Mouse (Mus musculus) thymus, postnatal 10 days (tissue): ENCODE data around the gene Gabrd.
A peak's percentile ranks its signal among the peaks of the same experiment; 100 is the strongest.

Source experiments
- DNase-seq, 2 experiments: peaks; one replicate each; pipeline ENCODE4 v3.0.0; 2021; ENCODE audit warnings: low spot score in 2 of 2

Gabrd gene

GRCm38 (mm10) chr4:155382752-155383151, 15.2 kb downstream of the Gabrd start:
- no peak for DNase-seq

DNA sequence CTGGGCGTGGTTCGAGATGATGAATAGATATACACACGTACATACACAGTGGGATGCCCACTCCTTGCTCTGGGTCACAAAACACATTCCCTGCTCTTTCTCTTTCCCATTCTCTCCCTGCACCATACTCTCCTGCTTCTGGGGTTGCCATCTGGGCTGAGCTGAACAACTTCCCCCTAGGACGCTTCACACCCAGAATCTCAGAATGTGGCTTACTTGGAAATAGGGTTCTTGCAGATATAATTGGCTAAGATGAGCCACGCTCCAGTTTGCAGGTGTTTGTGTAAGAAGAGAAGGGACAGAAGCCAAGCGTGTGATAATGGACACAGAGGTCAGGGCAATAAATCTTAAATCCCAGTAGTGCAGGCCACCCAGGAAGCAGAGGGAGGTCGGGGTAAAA, 15.9 kb downstream of the Gabrd start:
- no peak for DNase-seq

DNA sequence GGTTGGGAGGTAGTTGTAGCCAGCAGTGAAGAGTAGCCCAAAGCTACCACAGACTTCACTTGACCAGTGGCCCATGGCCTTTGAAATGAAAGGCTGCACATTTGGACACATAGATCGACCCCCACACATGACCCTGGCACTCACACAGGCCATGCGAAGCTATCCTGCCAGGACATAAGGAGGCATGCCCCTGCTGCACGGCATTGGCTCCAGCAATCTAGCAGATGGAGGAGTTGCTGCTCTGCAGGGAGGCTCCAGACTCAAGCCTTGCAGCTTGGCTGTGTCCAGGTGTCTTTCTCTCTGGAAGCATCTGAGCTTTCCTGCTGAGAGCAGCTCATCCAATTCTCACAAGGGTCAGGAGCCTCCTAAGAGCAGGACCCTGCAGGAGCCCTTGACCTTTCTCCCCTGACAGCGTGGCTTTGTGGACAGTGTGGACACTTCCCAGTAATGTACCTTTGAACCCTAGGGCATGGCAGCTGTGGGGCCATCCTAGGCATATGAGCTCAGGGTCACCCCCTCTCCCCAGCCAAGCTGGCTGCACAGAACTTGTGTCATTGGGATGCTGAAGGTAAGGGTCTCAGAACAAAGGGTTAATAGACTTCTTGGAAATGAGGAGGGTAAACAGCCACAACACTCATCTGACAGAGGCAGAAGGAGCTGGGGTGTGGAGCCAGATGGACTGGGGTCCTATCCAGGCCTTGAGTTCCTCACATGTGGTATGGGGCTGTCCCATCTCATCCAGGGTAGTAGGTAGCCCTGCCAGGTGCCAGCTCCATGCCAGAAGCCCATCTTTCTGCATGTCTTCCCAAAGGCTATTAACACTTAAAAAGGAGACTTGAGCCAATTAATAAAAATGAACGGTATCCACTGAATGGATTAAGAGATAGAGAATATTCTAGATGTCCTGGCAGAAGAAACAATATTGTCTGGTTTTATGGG, 25.8 kb downstream of the Gabrd start:
- DNase-seq, result no peak

- no peak for DNase-seq
Observed at GRCm38 (mm10) chr4:155370737-155371715, 26.9 kb downstream of the Gabrd start.

- DNase-seq, result peak; percentile 67 to 87
Observed at GRCm38 (mm10) chr4:155368684-155369083, 29.2 kb downstream of the Gabrd start.

DNA sequence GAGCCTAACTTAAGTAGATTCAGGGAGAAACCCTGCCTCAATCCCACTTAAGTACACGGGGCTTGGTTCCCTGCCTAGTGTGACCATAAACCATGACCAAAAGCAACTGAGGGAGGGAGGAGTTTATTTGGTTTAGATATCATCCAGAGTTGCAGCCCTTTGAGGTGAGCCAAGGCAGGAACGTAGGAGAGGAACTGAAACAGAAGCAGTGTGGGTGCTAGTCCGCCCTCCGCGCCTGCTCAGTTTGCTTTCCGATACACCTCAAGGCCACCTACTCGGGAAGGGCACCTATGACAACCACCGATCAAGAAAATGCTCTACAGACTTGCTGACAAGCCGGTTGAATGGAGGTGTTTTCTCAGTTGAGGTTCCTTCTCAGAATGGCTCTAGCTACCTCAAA, 30.2 kb downstream of the Gabrd start:
- DNase-seq, result no peak

DNA sequence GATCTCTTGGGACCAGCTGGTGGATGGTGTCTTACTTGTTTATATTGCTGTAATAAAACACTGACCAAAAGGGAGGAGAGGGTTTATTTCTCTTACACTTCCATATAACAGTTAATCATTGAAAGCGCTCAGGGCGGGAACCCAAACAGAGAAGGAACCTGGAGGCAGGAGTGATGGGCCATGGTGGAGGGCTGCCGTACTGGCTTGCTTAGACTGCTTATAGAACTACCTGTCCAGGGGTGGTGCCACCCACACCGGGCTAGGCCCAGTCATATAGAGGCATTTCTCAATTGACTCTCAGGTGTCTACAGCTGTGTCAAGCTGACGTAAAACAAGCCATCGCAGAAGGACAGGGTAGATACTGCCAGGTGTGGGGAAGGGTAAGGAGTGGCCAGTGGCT, 31.1 kb downstream of the Gabrd start:
- no peak for DNase-seq

DNA sequence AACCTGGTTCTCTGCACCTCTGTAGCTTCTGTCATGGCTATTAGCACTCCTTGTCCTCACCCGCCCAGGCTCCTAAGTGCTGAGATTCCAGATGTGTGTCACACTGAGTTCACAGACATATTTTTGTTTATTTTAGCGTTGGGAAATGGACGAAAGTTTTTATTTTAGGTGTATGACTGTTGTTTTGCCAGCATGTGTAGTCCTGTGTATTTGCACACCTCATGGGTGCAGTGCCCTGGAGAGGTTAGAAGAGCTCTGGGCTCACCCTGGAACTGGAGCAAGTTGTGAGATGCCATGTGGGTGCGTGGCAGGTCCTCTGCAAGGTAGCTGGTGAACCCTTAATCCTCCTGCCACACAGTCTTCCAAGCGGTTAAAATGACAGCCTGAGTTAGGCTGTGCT, 35.5 kb downstream of the Gabrd start:
- no peak for DNase-seq

DNA sequence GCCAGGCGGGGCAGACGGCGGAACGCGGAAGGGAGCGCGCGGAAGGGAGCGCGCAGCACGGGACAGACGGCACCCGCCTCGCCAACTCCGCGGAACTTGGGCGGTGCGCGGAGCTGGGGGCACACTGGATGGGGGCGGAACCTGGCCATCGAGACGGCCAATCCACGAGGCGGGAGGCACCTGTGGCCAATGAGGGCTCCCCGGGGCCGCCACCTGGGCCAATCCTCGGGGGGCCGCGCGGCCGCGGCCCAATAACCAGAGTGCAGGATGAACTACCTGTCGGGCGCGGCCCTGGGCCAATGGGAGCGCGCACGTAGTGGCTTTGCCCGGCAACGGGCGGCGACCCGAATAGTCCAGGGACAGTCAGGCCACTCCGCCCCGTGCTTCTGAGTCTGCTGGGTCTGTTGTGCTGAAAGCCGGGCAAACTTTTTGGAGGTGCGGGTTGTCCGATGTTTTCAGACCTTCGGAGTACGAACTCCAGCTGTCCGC, 36.6 kb downstream of the Gabrd start, which contains the start of gene Prkcz:
TSS of gene Prkcz (minus strand) at position 59 of the 489 bp plus-strand sequence.
- DNase-seq, result peak; percentile 86 to 88

DNA sequence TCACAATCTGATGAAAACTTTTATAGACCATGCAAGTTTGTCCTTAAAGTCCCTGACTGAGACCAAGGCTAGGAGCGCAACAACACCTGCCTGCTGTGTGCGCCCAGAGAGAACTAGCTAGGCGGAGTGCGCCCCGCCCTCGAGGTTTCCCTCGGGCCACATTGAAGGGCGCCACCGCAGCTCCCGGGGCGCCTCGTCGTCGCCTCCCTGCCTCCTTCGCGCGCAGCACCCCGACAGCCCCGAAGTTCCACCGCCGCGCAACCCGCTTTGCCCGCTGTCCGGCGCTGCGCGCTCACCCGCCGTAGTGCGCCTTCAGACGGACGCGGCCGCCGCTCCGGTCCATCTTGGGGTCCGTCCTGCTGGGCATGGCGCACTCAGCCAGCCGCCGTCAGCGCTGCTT, 37.1 kb downstream of the Gabrd start:
- peak; percentile 49 to 53 for DNase-seq

DNA sequence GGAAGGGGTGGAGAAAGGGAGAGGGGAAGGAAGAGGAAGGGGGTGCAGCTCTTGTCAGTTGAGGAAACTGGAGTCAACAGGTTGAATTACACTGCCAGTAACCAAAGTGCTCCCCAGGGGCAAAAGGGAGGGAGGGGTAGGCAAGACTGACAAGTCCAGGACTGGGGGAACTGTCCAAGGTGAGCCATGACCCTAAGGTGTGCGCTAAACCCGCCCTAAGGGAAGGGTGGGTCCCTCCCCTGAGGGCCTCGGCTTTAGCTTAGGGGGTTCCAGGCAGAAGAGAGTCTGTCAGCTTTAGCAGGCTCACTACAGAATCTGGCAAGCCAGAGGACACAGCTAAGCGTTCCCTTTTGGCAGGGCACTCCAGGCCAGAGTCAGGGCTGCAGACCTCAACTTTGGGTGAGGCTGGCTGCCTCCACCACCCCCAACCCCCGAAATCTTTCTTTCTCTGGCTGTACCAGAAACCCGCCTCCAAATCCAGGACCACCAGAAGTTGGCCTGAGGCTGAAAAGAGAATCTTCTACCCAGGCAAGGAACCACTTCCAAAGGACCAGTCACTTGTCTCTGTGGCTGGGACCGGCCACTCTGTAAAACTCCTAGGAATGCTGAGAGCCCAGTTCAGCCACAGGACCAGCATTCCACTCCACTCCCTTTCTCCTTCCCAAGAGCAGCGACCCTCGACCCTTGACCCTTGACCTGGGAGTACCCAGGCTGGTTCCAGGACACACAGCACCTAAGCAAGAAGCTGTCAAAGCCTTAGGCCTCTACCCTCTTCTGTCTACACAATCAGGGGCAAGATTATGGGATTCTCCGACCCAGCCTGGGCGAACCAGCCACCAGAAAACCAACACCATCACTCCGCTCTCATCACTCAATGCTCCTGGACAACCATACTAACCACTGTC, 38.1 kb downstream of the Gabrd start:
- DNase-seq, result no peak

- DNase-seq, result peak in 1 of 2 experiments; percentile 40
Observed at GRCm38 (mm10) chr4:155357601-155358000, 40.3 kb downstream of the Gabrd start.

DNA sequence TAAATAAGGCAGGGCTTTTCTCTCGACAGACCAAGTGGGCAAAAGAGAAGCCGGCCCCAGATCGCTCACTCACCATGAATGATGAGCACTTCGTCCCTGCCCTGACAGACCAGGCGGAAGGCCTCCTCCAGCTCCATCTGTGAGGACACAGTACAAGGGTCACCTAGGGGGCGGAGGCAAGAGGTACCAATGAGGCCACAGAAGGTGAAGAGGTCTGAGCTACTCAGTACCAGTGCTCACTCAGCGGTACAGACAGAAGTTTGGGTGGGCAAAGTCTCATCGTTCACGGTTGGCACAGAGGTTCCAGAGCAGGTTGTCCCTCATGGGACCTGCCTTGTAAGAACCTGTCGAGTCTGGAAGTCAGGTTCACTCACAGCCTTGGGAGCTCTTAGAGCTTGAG, 41.6 kb downstream of the Gabrd start:
- no peak for DNase-seq

DNA sequence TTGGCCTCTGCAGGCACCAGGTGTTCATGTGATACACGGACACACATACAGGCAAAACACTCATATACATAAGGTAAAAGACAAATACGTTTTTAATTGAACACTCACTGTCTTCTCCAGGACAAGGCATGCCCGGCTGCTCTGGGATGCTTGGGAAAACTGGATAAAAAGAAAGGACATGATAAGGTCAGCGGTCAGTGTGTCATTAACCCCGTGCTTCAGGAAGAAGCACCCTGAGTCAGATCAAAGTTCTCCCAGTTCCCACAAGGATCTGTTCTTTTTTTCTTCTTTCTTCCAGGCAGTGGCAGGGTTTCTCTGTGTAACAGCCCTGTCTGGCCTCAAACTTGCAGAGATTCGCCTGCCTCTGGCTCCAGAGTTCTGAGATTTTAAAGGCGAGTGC, 43.4 kb downstream of the Gabrd start:
- DNase-seq, result no peak

DNA sequence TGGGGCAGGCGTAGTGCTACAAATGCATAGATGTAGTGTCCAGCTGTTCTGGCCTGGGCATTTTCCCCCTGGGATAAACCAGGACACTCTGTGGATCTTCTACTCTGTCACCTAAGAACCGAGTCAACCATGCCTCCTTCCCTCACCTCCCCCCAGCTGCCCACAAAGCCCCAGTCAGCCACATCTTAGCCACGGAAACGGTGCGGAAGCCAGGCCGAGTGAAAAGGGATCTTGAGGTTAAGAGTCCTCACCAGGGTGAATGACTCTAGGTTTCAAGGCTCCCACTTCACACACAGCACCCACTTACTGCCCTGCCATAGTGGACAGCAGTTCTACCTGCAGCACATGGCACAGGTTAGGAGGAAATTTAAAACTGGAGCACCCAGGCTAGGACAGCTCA, 43.9 kb downstream of the Gabrd start:
- DNase-seq, result no peak

GRCm38 (mm10) chr4:155352581-155352980, 45.3 kb downstream of the Gabrd start:
- peak; percentile 39 to 42 for DNase-seq

DNA sequence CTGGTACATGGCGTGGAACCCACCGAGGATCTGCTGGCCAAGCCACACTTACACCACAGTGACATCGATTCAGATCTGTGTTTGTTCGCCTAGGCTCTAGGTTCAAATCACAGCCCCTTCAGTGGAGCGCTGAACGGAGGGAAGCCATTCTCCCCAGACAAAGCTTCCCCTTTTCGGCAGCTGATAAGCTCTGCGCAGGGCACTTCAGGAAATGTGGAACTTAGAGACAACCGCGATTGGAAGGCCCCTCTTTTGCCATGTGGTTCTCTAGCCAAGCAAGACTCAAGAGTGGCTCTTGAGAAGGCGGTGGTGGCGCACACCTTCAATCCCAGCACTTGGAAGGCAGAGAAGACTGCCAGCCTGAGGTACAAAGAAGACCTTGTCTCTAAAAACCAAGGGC, 51.6 kb downstream of the Gabrd start:
- no peak for DNase-seq

GRCm38 (mm10) chr4:155345608-155345953, 52.3 kb downstream of the Gabrd start:
- DNase-seq, result no peak

DNA sequence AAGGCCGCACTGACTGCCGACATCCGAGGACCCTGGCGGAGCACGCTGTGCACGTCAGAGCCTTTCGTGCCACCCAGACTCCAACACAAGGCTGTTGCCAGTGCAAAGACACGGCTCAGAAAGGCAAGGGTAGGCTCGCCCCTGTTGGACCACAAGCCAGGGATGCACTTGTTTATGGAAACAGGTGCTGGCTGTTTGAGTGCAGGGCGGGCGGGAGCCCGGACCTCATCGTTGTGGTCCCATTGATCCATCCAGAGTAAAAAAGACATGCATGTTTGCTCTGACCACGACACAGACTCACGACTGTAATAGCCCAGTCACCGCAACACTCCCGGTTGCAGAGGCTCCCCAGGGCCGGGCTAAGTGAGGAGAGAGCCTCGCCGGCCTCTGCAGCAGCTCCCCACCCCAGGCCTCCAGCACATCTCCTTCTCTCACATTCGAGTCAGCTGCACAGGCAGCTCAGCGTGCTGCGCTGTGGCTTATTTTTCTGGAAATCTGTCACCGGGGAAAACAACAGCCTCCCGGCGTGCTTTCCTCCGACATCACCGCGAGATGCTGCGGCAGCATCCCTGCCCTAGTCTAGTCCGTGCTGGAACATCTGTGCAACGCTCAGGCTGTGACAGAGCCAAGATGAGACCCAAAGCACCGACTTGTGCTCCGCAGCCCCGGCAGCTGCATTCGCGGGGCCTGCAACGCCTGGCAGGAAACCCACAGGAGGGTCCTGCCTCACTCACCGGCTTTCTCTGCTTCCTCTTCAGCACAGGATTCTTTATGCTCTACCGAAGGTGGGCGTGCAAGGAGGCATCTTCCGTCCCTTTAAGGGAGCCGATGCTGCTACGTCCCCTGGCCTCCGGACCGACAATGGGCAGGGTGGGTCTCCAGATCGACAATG, 53.0 kb downstream of the Gabrd start:
- DNase-seq, result peak in 1 of 2 experiments; percentile 44

DNA sequence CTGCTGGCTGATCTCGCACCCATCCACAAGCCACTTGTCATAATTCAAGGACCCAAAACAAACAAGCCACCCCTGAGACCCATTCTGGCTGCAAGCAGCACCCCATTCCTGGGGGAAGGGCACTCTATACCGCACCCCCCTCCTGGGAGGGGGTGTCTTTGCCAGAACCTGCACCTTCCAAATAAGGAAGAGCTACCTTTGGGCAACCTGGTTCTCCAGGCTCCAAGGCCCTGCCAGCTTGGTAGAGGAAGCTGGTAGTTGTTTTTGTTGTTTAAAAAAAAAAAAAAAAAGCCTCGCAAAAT, 53.7 kb downstream of the Gabrd start:
- no peak for DNase-seq
